Mouse (Mus musculus) mature B cell (primary cell): ENCODE data around the gene Dnajb4.
"Not testable (repeated sequence)": the region's sequence is repeated elsewhere in the genome, so short reads cannot be mapped to it uniquely, and the experiment has no call there.

ENCODE experiments used
- in situ Hi-C: fragments of 300-500 bp; cut with MboI; formaldehyde crosslinking; loops from 2 replicates; pipeline ENCODE4 v1.14.3; 2019

Dnajb4 gene

GRCm38 (mm10) chr3:152208096-152208885, 1.8 kb downstream of the Dnajb4 start:
- in situ Hi-C loops = no loop called here

DNA sequence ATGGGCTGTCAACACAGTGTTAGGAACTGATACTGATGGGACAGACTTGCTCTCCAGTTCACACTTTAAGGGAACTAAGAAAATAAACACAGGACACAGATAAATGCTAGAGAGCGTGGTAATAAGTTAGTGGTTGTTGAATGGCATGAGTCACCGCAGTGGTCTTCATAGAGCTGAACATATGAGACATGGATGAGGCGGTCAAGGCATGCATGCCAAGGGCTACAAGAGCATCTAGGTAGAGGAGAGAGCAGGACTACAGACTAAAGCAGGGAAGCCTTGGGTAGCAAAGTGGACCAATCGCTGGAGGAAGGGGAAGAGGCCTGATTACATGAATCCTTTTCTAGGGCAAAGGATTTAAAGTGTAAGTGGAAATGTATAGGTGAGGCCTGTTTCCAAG, 2.9 kb downstream of the Dnajb4 start:
- in situ Hi-C loops = no loop called here

- in situ Hi-C loops = no loop called here
Measured at GRCm38 (mm10) chr3:152204577-152204976, 5.5 kb downstream of the Dnajb4 start.

DNA sequence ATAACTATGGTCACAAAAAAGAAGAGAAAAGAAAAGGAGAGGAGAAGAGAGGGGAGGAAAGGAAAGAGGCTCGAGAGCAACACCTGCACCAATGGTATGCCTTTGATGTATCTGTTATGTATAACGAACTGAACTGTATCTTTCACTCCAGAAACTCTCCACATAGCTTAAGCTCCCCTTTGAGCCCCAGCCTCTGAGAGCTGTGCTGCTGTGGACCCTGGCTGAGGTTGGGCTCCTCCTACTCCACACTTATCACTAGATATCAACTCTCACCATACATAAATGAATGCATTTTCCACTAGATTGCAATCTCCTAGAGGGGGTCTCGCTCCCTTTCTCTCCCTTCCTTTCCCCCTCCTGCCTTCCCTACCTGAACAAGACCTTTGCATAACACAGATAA, 6.1 kb downstream of the Dnajb4 start:
- in situ Hi-C loops = no loop called here

DNA sequence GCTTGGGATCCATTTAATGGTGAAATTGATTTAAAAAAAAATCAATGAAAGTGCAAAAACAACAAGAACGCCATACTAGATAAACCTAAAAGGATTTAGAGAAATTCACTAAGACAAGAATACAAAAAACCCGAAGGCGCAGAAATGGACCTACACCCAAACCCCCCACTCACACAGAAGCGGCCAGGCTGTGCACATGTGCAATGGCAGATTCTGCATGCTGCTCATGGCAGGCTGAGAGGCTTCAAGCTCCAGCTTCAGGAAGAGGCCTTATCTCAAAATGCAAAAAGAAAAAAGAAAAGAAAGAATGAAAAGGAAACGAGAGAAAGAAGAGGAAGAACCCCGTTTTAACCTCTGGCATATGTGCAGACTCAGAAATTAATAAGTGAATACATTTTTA, 6.7 kb downstream of the Dnajb4 start:
- in situ Hi-C loops = no loop called here

GRCm38 (mm10) chr3:152202942-152203341, 7.2 kb downstream of the Dnajb4 start:
- in situ Hi-C loops = no loop called here

DNA sequence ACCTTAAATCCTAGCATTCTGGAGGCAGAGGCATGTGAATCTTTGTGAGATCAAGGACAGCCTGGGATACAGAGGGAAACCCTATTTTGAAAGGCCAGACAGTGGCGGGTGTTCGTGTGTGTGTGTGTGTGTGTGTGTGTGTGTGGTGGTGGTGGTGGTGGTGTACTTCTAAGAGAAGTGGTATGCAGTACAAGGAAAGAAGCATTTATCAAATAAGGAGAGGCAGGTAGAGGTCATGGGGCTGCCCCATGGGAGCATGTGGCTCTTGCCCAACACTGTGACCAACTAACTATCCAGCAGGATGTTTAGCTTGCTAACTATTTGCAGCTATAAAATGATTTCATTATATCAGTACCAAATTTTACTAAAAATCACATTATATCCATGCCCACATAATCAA, 8.5 kb downstream of the Dnajb4 start:
- in situ Hi-C loops = no loop called here

- in situ Hi-C loops = no loop called here
Measured at GRCm38 (mm10) chr3:152201181-152201580, 8.9 kb downstream of the Dnajb4 start.

- in situ Hi-C loops = no loop called here
Measured at GRCm38 (mm10) chr3:152199125-152199524, 11.0 kb downstream of the Dnajb4 start.

GRCm38 (mm10) chr3:152197246-152197645, 12.9 kb downstream of the Dnajb4 start:
- in situ Hi-C loops = not testable (repeated sequence)

DNA sequence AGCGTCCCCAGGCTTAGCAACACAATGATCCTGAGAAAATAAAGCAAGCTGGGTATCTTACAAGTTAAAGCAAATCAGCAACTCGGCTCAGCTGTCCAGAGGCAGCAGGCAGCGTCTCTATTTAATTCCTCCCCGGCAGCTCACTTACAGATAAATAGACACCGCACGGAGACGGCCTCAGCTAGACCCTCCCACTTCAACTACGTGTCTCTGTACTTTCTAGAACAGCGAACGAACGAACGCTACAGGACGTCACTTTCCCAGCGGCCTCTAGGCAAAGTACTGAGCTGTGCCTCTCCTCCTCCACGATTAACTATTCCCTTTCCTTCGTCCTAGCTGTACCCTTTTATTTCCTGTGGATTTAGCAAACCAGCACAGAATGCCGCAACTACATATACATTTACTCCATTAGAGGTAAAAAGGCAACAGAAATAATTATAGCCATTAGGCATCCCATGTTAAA, 16.4 kb downstream of the Dnajb4 start:
- in situ Hi-C loops = no loop called here

GRCm38 (mm10) chr3:152193177-152193576, 16.9 kb downstream of the Dnajb4 start:
- in situ Hi-C loops = no loop called here

- in situ Hi-C loops = no loop called here
Measured at GRCm38 (mm10) chr3:152192238-152192931, 17.7 kb downstream of the Dnajb4 start.

GRCm38 (mm10) chr3:152191791-152192237, 18.3 kb downstream of the Dnajb4 start:
- in situ Hi-C loops = no loop called here

GRCm38 (mm10) chr3:152190679-152191477, 19.2 kb downstream of the Dnajb4 start:
- in situ Hi-C loops = no loop called here

DNA sequence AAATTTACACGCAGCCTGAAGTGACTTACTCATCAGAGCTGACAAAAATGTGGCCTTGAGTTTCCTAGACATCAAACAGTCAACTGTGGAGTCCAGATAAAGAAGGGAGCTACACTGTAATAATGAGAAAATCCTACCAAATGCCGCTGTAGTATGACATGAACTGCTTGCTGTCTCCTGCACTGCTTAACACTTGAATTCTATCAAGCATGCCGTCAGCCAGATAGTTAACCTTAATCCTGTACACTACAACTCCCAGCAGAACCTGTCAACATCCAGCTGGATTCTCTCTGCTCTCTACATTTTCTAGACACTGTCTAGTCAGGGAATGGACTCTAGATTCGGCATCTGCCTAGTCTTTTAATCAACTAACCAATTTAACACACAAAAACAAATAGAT, 20.8 kb downstream of the Dnajb4 start:
- in situ Hi-C loops = no loop called here

- in situ Hi-C loops = no loop called here
Measured at GRCm38 (mm10) chr3:152186106-152186505, 24.0 kb downstream of the Dnajb4 start.

GRCm38 (mm10) chr3:152183522-152183921, 26.6 kb downstream of the Dnajb4 start:
- in situ Hi-C loops = no loop called here

- in situ Hi-C loops = no loop called here
Measured at GRCm38 (mm10) chr3:152180624-152181023, 29.5 kb downstream of the Dnajb4 start.

DNA sequence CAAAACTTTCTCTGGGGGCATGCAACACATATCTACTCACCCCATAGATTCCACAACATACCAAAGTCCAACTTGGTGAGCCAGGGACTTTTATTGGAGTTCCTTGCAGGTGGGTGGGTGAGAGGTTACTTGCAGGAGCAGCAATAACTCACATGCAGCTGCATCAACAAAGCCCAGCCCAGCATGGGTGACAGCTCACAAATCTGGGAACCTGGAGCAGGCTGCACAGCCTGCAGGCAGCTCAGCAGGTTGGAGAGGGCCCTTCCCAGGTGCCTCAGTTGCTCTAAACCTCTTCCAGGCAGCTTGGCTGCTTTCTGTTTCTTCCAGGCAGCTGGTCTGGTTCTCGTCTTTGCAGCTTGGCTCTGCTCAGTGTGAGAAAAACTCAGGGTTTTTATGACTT, 30.8 kb downstream of the Dnajb4 start:
- in situ Hi-C loops = no loop called here

DNA sequence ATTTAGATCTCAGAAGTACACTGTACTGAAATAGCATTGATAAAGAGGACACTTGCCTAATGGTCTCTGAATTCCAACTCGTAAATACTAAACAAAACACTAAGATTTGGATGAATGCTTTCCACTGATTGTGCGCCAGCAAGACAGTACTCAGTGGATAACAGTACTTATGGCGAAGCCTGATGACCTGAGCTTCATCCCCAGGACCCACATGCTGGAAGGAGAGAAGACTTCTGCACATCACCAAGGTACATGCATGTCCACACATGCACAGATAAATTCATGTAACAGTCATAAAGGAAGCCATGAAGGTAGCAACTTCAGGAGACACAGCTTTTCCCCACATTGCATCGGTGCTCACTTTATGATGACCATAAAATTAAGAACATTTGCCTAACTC, 31.3 kb downstream of the Dnajb4 start:
- in situ Hi-C loops = no loop called here

GRCm38 (mm10) chr3:152172322-152172935, 37.7 kb downstream of the Dnajb4 start:
- in situ Hi-C loops = no loop called here
